Mouse (Mus musculus) right cerebral cortex, postnatal 14 days (tissue): ENCODE measurements around the gene Gsto2.
A peak's percentile ranks its signal among the peaks of the same experiment; 100 is the strongest.
"Not testable (repeated sequence)": the region's sequence is repeated elsewhere in the genome, so short reads cannot be mapped to it uniquely, and the experiment has no call there.

Source experiments
- DNase-seq: peaks from one replicate; pipeline ENCODE4 v3.0.0; 2022

Gsto2 gene

GRCm38 (mm10) chr19:47865353-47865947, at the start of gene Gsto2:
Gene Gsto2, plus strand, starts transcription at chr19:47865534.
- peak; percentile 94 for DNase-seq

GRCm38 (mm10) chr19:47817692-47818091, 47.6 kb upstream of the Gsto2 start:
- DNase-seq, result peak; percentile 28

- DNase-seq, result peak; percentile 45
These were observed 44.4 kb upstream of the Gsto2 start for GRCm38 (mm10) chr19:47820832-47821493.

- DNase-seq, result no peak
These were observed 43.9 kb upstream of the Gsto2 start for GRCm38 (mm10) chr19:47821494-47821872.

- no peak for DNase-seq
These were observed 43.1 kb upstream of the Gsto2 start for GRCm38 (mm10) chr19:47822143-47822796.

DNA sequence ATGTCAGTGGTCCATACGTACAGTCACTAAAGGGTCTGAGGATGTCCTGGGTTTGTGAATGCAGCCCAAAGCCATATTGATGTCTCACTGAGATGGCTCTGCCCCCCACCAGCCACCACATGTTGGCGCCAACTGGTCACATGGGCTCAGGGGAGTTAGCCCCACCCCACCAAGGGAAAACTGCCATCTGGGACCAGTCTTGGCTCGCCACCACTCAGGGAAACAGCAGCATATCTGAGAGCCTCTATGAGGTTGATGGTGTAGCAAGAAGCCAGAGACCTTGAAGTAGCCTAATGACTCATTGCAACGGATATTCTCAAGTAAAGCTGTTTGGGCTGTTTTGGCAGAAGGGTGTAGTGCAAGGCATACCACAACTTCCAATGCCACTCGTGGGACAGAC, 41.3 kb upstream of the Gsto2 start:
- no peak for DNase-seq

- DNase-seq, result no peak
These were observed 35.4 kb upstream of the Gsto2 start for GRCm38 (mm10) chr19:47829913-47830450.

- DNase-seq, result no peak
These were observed 34.2 kb upstream of the Gsto2 start for GRCm38 (mm10) chr19:47831111-47831510.

DNA sequence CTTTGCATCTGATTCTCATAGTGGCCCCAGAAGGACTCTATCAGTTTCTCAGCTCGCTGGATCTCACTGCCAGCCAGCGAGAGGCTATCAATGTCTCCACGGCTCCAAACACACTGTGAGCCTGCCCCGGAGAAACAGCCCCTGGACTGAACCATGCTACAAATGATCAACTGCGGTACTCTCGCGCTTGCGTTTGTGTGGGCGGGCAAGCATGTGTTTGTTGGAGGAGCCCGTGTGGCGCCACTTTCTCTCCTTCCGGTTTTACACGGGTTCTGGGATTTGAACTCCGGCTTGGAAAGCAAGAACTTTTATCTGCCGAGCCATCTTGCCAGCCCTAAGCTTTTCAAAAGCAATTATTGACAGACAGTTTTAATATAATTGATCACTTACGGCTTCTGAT, 33.0 kb upstream of the Gsto2 start:
- no peak for DNase-seq

- DNase-seq, result no peak
These were observed 30.7 kb upstream of the Gsto2 start for GRCm38 (mm10) chr19:47834614-47835013.

DNA sequence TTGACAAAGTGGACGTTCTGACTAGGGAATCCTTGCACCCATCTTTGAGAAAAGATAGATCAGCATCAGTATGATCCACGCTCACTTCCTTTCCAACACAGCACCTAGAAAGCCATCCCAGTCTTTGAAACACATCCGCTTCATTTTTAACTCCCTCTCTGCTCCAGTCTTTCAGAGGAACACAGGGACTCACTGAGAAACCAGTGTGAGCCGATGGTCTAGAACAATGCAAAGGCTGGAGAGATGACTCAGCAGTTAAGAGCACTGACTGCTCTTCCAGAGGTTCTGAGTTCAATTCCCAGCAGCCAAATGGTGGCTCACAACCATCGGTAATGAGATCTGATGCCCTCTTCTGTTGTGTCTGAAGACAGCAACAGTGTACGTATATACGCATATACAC, 29.6 kb upstream of the Gsto2 start:
- DNase-seq, result no peak

GRCm38 (mm10) chr19:47836701-47837526, 28.4 kb upstream of the Gsto2 start:
- peak; percentile 63 for DNase-seq

DNA sequence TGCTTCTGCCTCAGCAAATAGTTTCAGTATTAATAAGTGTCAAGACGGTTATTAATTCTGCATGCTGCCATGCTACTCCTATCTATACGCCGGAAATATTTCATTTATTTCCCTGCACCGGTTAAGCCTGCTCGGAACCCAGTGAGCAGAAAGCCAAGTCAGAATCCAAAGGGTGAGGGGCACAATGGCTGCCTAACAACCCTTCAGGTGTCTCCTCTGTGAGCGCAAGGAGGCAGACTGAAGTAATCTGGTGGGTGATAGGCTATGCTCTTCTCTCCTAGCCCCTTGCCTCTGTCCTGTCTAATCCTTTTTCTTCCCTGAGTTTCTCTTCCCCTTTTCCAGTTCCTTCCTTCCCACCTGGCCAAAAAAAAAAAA, 27.8 kb upstream of the Gsto2 start:
- no peak for DNase-seq

GRCm38 (mm10) chr19:47841234-47841633, 24.1 kb upstream of the Gsto2 start:
- not testable (repeated sequence) for DNase-seq

- DNase-seq, result no peak
These were observed 15.6 kb upstream of the Gsto2 start for GRCm38 (mm10) chr19:47849735-47850134.

- not testable (repeated sequence) for DNase-seq
These were observed 13.2 kb upstream of the Gsto2 start for GRCm38 (mm10) chr19:47852131-47852530.

DNA sequence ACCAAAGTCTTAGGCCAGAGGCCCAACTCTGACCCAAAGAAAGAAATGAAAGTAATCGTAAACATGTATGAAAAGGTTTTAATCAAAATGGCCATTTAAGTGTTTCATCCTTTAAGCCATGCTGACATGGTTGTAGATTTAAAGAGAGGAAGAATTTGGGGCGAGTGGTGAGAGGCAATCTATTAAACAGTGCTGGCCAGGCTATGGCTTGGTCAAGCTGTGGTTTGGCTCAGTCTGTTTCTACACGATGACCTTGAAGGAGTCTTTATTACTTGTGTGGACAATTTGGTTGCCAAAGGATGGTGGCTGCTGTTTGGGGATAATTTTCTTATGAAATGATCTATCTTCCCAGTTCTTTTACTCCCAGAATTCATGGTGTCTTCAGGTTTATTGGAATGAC, 12.3 kb upstream of the Gsto2 start:
- no peak for DNase-seq

- DNase-seq, result no peak
These were observed 11.2 kb upstream of the Gsto2 start for GRCm38 (mm10) chr19:47853951-47854795.

DNA sequence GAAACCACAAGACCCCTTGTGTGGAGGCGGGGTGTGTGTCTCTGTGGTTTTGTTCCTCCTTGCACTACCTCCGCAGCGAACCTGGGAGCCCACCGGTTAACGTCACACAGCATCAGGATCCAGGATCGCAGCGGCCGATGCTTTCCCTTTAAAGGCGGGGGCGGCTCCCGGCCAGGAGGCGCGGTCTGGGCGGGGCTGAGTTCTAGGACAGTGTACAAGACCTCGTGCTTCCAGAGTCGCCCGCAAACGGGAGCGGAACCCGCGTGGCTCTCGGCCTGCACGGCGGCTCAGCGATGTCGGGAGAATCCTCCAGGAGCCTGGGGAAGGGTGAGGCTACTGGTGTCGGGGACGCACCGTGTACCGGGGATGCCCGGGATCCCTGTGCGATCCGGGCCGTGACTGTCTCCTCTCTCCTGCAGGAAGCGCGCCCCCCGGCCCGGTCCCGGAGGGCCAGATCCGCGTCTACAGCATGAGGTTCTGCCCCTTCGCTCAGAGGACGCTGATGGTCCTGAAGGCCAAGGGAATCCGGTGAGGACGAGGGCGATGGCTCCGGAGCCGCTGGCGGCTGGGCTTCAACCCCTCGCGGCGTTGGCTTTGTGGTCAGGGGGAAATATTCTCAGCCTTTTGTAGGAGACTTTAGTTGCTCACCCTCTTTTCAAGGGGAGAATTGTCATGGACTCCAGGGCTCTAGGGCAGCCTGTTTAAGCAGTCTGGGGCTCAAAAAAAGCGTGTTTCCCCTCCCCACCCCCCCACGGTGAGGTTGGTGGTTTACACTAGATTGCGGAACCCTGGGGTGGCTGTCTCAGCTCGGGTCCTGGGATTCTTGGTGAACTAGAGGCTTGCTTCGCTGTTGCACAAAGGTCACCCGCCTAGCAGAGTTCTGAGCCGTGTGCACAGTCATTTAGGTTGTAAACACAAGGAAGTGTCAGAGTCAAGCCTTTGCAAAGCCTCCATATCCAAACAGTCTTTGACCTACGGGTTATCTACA, 10.2 kb upstream of the Gsto2 start, which contains the start of gene Gsto1:
Gene Gsto1 (plus strand): TSS at position 175 of the 988 bp plus-strand sequence.
- DNase-seq, result peak; percentile 87
